Mouse (Mus musculus) bone marrow, adult 2 months (tissue): ENCODE measurements around the gene Mt1.

Experiments used
- CTCF ChIP-seq: fragments of 200-500 bp; IDR thresholded peaks from 2 replicates; pipeline ENCODE4 v1.5.1; 2011; ENCODE audit warnings: low read length, control low read depth; ENCODE audit not compliant: control insufficient read depth, insufficient read depth
- POLR2A ChIP-seq: fragments of 200-500 bp; IDR thresholded peaks from 2 replicates; pipeline ENCODE4 v1.6.1; 2011; ENCODE audit warnings: low read depth, mild to moderate bottlenecking, control low read depth, low read length, borderline replicate concordance; ENCODE audit not compliant: control insufficient read depth

GRCm38 (mm10) chr8:94173848-94174403 is 5.0 kb upstream of the Mt1 start:
- TF ChIP-seq CTCF (no peak), POLR2A (no peak)
